24 mouse cellular contexts compared by ENCODE assay signal in the genomic region with DNA sequence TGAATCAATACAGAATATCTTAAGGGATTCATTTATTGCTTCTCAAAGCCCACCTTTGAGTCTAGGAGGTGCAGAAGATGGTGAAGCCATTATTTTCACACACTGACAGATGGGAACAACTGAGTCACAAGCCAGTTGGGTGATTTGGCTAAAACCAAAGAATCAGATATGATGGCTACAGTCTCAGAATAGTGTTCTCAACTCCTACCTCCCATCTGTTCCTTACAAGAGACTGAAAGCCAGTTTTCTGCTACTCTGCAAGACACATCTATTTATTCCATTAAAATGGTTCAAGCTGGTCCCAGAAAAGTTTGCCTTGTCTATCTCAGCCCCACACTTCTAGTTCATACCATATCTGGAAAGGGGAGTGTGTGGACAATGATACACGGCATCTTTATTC.
DNase-seq lines count a peak whose midpoint lies in the region; ATAC-seq and TF ChIP-seq lines count a peak whose summit lies in the region.
"Had no signal": no experiment of that assay in that cellular context is flagged by ENCODE, and none has a peak within 500 bp of the region (broad histone marks: within the 10 kb centered on the region; RNA-seq: fewer than 3 reads in every experiment).

No protein-coding gene starts in this region.

- intact Hi-C loops in left cerebral cortex, adult 2 months (cut with DNase I), result loop anchor here (5.0 to 10.0 kb wide), 7 partner anchors 136 to 1091 kb away; no protein-coding TSS in a partner anchor

- no peak overlapping the region for H3K4me2 ChIP-seq in forebrain, embryonic 15.5 days (replicated peaks)
- no peak overlapping the region for H3K4me2 ChIP-seq in forebrain, embryonic 16.5 days (ENCODE audit: low read length)
- H3K4me2 ChIP-seq: forebrain, embryonic 12.5 days; heart, embryonic 15.5 days; liver, embryonic 15.5 days; midbrain, embryonic 11.5 days; stomach, embryonic 15.5 days had no signal

- H3K4me3 ChIP-seq in forebrain, embryonic 15.5 days, result no peak overlapping the region
- no peak overlapping the region for H3K4me3 ChIP-seq in forebrain, embryonic 16.5 days (replicated peaks; ENCODE audit: low read length)
- no peak overlapping the region for H3K4me3 ChIP-seq in left cerebral cortex, adult 2 months
- H3K4me3 ChIP-seq: forebrain, embryonic 12.5 days; heart, embryonic 15.5 days; liver, embryonic 15.5 days; stomach, embryonic 15.5 days had no signal

- no peaks in the 10 kb centered on the region for H3K27me3 ChIP-seq in forebrain, embryonic 15.5 days
- H3K27me3 ChIP-seq in forebrain, embryonic 16.5 days (replicated peaks; ENCODE audit: control insufficient read depth, insufficient read depth, low read length), result no peaks in the 10 kb centered on the region
- H3K27me3 ChIP-seq: forebrain, embryonic 12.5 days; heart, embryonic 15.5 days; liver, embryonic 15.5 days; stomach, embryonic 15.5 days had no signal

- 0 out of 2 replicates have a peak, but pooled peaks have one; percentile 26 for ATAC-seq in forebrain, embryonic 15.5 days (replicated peaks)
- no peak for ATAC-seq in forebrain, embryonic 16.5 days
- ATAC-seq: hindbrain, postnatal 0 days; intestine, postnatal 0 days; lung, postnatal 0 days had no signal

- no peak overlapping the region for H3K9ac ChIP-seq in forebrain, embryonic 15.5 days (replicated peaks)
- H3K9ac ChIP-seq in forebrain, embryonic 16.5 days (replicated peaks; ENCODE audit: low read depth, low read length), result no peak overlapping the region
- H3K9ac ChIP-seq: forebrain, embryonic 12.5 days; heart, embryonic 15.5 days; liver, embryonic 15.5 days; stomach, embryonic 15.5 days had no signal

- WGBS in forebrain, embryonic 15.5 days, result 73% methylated on average over 1 of the region's 1 CpGs
- 93% methylated on average over 1 of the region's 1 CpGs for WGBS in forebrain, embryonic 16.5 days

- no peak overlapping the region for H3K27ac ChIP-seq in forebrain, embryonic 15.5 days (replicated peaks)
- H3K27ac ChIP-seq in forebrain, embryonic 16.5 days (ENCODE audit: low read length), result no peak overlapping the region
- peak overlapping the region; percentile 91 for H3K27ac ChIP-seq in left cerebral cortex, adult 2 months
- H3K27ac ChIP-seq: forebrain, embryonic 12.5 days; heart, embryonic 15.5 days; hindbrain, postnatal 0 days; kidney, postnatal 0 days; liver, embryonic 15.5 days; stomach, embryonic 15.5 days had no signal

- H3K9me3 ChIP-seq in forebrain, embryonic 15.5 days, result no peaks in the 10 kb centered on the region
- no peaks in the 10 kb centered on the region for H3K9me3 ChIP-seq in forebrain, embryonic 16.5 days (ENCODE audit: control insufficient read depth, low read length)
- H3K9me3 ChIP-seq: forebrain, embryonic 12.5 days; G1E; heart, embryonic 15.5 days; liver, embryonic 15.5 days; stomach, embryonic 15.5 days had no signal

- TF ChIP-seq CTCF in left cerebral cortex, adult 2 months (IDR thresholded peaks at IDR 0.05), result no peak

- DNase-seq in right cerebral cortex, adult 18-20 months, result peak; percentile 84
- DNase-seq in right cerebral cortex, postnatal 14 days, result no peak
- peak; percentile 31 to 43 for DNase-seq in left cerebral cortex, adult 2 months (ENCODE audit: extremely low spot score in 1 of 2, low spot score in 2 of 2)
- peak; percentile 96 for DNase-seq in telencephalon, adult 2 months (ENCODE audit: low read depth, low spot score)
- no peak for DNase-seq in spleen, postnatal 4 days (ENCODE audit: low spot score in 2 of 2)
- no peak for DNase-seq in lung, adult 18-20 months
- DNase-seq: adrenal gland, postnatal 25 days; cerebellum, adult 2 months; gastrocnemius, postnatal 14 days; heart, adult 18-20 months; retina, postnatal 1 day; thymus, adult 2 months had no signal

- H3K4me1 ChIP-seq in forebrain, embryonic 15.5 days, result no peaks in the 10 kb centered on the region; the same call in 1 of the 2 replicates
- H3K4me1 ChIP-seq in forebrain, embryonic 16.5 days (replicated peaks; ENCODE audit: control insufficient read depth, insufficient read depth, low read length), result no peaks in the 10 kb centered on the region
- H3K4me1 ChIP-seq: forebrain, embryonic 12.5 days; heart, embryonic 15.5 days; liver, embryonic 15.5 days; stomach, embryonic 15.5 days had no signal

- H3K36me3 ChIP-seq in forebrain, embryonic 15.5 days, result no peaks in the 10 kb centered on the region
- no peaks in the 10 kb centered on the region for H3K36me3 ChIP-seq in forebrain, embryonic 16.5 days (ENCODE audit: control insufficient read depth, insufficient read depth)
- H3K36me3 ChIP-seq: forebrain, embryonic 12.5 days; G1E; heart, embryonic 15.5 days; liver, embryonic 15.5 days; stomach, embryonic 15.5 days had no signal

Comparison
In these comparisons a context has a peak if more than half of its experiments do, and no peak if none do; other contexts are left out.
1. DNase-seq: peak in right cerebral cortex, adult 18-20 months (single experiment), left cerebral cortex, adult 2 months (2 of 2) and telencephalon, adult 2 months (single experiment); none in right cerebral cortex, postnatal 14 days (single experiment), spleen, postnatal 4 days (0 of 2) and lung, adult 18-20 months (0 of 2).